Mouse (Mus musculus) gastrocnemius, postnatal 14 days (tissue): ENCODE data around the gene Abcc4. TPM values are rescaled to one million over a fixed set of nuclear protein-coding genes. Genes with fewer than 3 reads are reported as not detected.

Source experiments
- DNase-seq: peaks from one replicate; pipeline ENCODE4 v3.0.0; 2021; ENCODE audit warnings: mixed read lengths
- intact Hi-C: fragments of 180-260 bp; cut with DNase I; formaldehyde crosslinking; loops from one replicate; pipeline ENCODE4 v1.15.1; 2025; ENCODE audit warnings: low total_unique reads
- microRNA-seq, 2 experiments: library from miRNA; unstranded; fragments of <30 nt; microRNA quantifications; one replicate each; pipeline ENCODE4 v1.2.0; 2021
- total RNA-seq, 2 experiments: library from RNA; stranded (reverse); gene quantifications; 2 replicates each; pipeline ENCODE4 v1.2.3; 2021

Gene Abcc4
- total RNA-seq, 2 experiments from 2014 or later, result 7.9 to 8.2 TPM

- intact Hi-C loops, result no loop called here
- DNase-seq, result no peak
Measured at GRCm38 (mm10) chr14:118476329-118476728, 229.7 kb downstream of the Abcc4 start.

DNA sequence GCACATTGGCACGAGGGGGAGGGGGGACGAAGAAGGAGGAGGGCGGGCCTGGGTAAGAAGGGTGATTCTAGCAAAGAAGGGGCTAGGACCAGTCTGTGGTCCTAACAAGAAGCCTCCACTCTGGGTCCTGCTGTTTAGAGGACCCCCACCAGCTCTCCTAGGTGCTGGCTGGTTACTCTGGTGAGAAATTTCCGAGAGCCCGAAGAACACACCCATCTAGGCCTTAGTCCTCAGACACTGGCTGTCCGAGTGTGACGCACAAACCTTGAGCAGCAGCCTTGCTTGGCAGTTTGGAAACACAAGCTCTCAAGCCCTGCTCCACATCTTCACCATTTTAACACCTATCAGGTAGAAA lies 230.9 kb downstream of the Abcc4 start:
- intact Hi-C loops, result no loop called here
- no peak for DNase-seq

GRCm38 (mm10) chr14:118474226-118475099 lies 231.6 kb downstream of the Abcc4 start:
- intact Hi-C loops, result no loop called here

GRCm38 (mm10) chr14:118473831-118474193 lies 232.2 kb downstream of the Abcc4 start:
- intact Hi-C loops, result no loop called here

More at GRCm38 (mm10) chr14:118474226-118475099, 231.6 kb downstream of the Abcc4 start:
- no peak for DNase-seq

DNA sequence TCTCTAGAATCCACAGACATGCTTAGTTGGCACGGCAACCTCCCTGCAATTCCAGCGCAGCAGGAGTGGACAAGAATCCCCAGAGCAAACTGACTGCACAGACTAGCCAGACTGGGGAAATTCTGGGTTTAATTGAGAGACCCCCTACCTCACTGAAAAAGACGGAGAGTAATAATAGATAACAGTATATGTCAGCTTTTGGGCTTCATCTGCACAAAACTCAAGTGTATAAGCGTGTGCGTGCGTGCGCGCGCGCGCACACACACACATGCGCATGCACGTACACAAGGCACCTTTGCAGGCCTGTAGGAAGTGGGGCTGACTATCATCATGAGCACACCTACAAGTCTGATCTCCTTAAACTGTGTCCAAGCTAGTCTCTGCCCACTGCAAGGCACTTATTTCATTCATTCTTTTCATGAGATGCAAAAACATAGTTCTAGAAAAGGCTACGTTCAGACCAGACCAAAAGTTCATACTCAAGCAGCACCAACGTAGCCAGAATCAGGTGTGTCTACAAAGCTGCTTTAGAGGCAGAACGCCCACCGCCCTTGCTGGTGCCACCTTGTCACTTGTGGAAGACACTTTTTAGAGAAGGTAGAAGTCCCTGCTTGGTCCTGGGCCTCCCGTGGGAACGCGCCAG lies 232.7 kb downstream of the Abcc4 start:
- DNase-seq, result no peak
- intact Hi-C loops, result no loop called here

More at GRCm38 (mm10) chr14:118473831-118474193, 232.2 kb downstream of the Abcc4 start:
- peak; percentile 7 for DNase-seq

- intact Hi-C loops, result no loop called here
Measured at GRCm38 (mm10) chr14:118465331-118465730, 240.7 kb downstream of the Abcc4 start.

GRCm38 (mm10) chr14:118464401-118464800 lies 241.6 kb downstream of the Abcc4 start:
- intact Hi-C loops, result no loop called here
- DNase-seq, result no peak

More at GRCm38 (mm10) chr14:118465331-118465730, 240.7 kb downstream of the Abcc4 start:
- DNase-seq, result no peak

- DNase-seq, result no peak
- intact Hi-C loops, result no loop called here
Measured at GRCm38 (mm10) chr14:118452572-118452971, 253.4 kb downstream of the Abcc4 start.

- no peak for DNase-seq
- intact Hi-C loops, result no loop called here
Measured at GRCm38 (mm10) chr14:118440155-118440554, 265.9 kb downstream of the Abcc4 start.

GRCm38 (mm10) chr14:118437156-118437931 lies 268.7 kb downstream of the Abcc4 start:
- no peak for DNase-seq
- intact Hi-C loops, result no loop called here

DNA sequence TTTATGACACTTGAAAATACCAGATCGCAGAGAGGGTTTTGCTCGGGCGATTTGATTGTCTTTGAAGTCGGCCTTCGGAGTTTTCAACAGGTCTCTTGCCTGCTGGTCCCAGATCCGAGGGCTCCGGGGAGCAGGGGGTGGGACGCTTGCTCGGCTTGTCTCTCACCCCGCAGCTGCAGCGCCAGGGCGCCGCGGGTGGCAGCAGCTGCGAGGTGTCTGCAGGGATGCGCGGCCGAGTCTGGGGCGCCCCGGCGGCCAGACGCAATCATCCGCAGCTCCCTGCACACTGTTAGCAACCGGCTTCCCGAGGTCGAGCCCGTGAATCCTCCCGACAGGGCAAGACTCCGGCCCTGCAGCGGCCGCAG lies 269.2 kb downstream of the Abcc4 start:
- intact Hi-C loops, result no loop called here
- DNase-seq, result peak; percentile 4

DNA sequence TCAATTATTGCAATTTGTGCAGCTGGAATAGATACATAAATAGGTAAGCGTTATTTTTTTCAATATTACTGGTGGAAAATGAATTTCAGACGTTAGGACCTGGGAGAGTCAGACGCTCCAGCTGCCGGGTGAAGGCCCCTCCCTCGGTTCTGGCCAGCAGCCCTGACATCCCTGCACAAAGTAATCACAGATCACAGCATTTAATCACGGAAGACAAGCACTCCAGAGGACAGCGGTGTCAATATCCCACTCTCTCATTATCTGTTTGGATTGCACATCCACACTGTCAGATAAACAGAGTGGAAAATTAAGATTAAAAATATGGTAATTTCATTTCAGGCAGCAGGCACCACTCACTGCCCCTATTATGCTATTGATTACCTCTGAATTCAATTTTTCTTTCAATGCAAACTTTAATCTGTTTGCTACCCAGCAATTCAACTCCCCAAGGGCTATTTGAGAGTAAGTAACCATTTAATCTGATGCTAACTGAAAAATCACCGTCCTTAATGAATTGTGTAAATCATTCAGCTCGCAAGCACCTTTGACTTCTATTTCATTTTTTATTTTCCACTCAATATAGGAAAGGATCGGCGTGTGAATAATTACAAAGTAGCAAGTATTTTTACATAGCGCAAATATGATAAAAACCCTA lies 270.2 kb downstream of the Abcc4 start:
- intact Hi-C loops, result no loop called here
- DNase-seq, result no peak

- intact Hi-C loops, result no loop called here
- DNase-seq, result no peak
Measured at GRCm38 (mm10) chr14:118434842-118435241, 271.2 kb downstream of the Abcc4 start.

- intact Hi-C loops, result no loop called here
- no peak for DNase-seq
Measured at GRCm38 (mm10) chr14:118433848-118434247, 272.2 kb downstream of the Abcc4 start.

Small RNA genes lying within 50 kb of the gene (microRNA-seq; reads per million reads assigned to microRNA genes)
- gene Mir6391, result 0 reads per million in 2 experiments

Other genes starting within 250 kb of the Abcc4 start
- not detected for gene Cldn10, start 81.7 kb upstream of the Abcc4 start, total RNA-seq
- 1 to 10 TPM; 3.0 to 4.3 TPM for gene Dzip1, start 219.2 kb upstream of the Abcc4 start, total RNA-seq
- 10 to 100 TPM; 19.3 to 22.0 TPM for gene Dnajc3, start 231.8 kb upstream of the Abcc4 start, total RNA-seq